Mouse (Mus musculus): ENCODE data around the gene Pde4b. TPM values are rescaled to one million over a fixed set of nuclear protein-coding genes. Genes with fewer than 3 reads are reported as not detected.

The Pde4b gene
- total RNA-seq, 1 experiment = 1.4 TPM

DNA sequence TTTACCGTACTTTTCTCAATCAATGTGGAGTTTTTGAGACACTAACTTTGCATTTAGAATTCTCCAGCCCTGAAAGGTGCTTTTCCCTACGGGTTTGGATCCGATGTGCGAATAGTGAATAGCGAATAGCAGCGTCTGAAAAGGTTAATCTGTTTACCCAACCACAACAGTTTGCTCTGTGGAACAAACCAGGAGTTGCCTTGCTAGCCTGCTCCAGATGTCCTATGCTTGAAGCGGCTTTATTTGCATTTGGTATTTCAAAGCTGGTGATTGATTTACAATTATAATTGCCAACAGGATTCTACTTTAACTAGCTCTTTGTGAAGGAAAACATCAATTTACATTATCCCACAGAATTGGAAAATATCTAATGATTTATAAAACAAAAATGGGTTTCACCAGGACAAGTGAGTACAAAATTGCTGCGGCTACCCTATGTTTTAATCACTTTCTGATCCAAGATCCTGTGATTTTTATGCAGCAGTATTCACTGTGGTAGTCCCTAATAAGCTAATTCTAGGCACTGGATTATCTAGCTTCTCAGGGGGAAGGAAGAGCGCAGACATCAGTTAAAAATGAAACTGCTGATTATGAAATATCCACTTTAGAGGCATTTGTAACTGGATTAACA is 280.9 kb downstream of the Pde4b start:
- no peak overlapping the region for H3K9ac ChIP-seq (ENCODE audit: insufficient read depth, low read depth, low read length, poor library complexity, severe bottlenecking)
- no peak for TF ChIP-seq MAFK (IDR thresholded peaks at IDR 0.05; ENCODE audit: insufficient read depth, low read depth, low read length)
- no peak for TF ChIP-seq CHD2 (IDR thresholded peaks at IDR 0.05; ENCODE audit: low read depth, low read length)
- no peaks in the 10 kb centered on the region for H3K36me3 ChIP-seq (ENCODE audit: control insufficient read depth, insufficient read depth, low read length, poor library complexity, severe bottlenecking)
- no peak for DNase-seq (ENCODE audit: low read depth, low spot score)
- in situ Hi-C loops (cut with MboI; ENCODE audit: low sequenced_read_pairs in 2 of 2, unreplicated experiment in 2 of 2) = no loop called here
- H3K4me3 ChIP-seq (ENCODE audit: insufficient read depth in 1 of 2, low read depth in 1 of 2, low read length in 2 of 2, poor library complexity in 1 of 2, severe bottlenecking in 1 of 2) = no peak overlapping the region
- H3K4me1 ChIP-seq (ENCODE audit: control insufficient read depth in 2 of 2, insufficient read depth in 2 of 2, low read length in 2 of 2, poor library complexity in 1 of 2) = no peaks in the 10 kb centered on the region
- no peak overlapping the region for H3K27ac ChIP-seq (ENCODE audit: insufficient read depth, low read depth, low read length, poor library complexity, severe bottlenecking)
- no peaks in the 10 kb centered on the region for H3K9me3 ChIP-seq (ENCODE audit: control insufficient read depth, insufficient read depth, low read depth, low read length)

DNA sequence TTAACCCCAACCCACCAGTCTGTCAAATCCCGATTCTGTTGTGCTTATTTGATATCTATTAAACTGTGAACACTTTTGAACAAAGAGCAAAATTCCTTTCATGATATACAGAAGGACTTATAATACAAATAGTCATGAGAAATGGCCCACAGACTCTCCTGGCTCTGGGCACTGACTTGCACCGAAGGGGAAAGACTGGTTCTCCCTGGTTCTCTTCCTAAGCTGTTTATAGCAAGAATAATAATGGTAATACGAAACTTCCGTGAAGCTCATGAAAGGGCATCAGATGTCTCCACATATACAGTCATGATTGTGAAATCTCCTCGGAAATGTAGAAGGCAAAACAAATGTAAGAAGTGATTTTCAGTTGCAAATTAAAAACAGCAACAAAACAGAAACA is 287.3 kb downstream of the Pde4b start:
- TF ChIP-seq ZC3H11A (IDR thresholded peaks at IDR 0.05; ENCODE audit: borderline replicate concordance, low read depth, low read length) (no peak), ZNF384 (IDR thresholded peaks at IDR 0.05; ENCODE audit: low read depth, low read length) (no peak), HCFC1 (IDR thresholded peaks at IDR 0.05; ENCODE audit: borderline replicate concordance, insufficient read depth, low read length) (no peak), MAFK (IDR thresholded peaks at IDR 0.05; ENCODE audit: insufficient read depth, low read depth, low read length) (no peak), CHD2 (IDR thresholded peaks at IDR 0.05; ENCODE audit: low read depth, low read length) (no peak)
- in situ Hi-C loops (cut with MboI; ENCODE audit: low sequenced_read_pairs in 2 of 2, unreplicated experiment in 2 of 2) = no loop called here
- H3K9me3 ChIP-seq (ENCODE audit: control insufficient read depth, insufficient read depth, low read depth, low read length) = no peaks in the 10 kb centered on the region

DNA sequence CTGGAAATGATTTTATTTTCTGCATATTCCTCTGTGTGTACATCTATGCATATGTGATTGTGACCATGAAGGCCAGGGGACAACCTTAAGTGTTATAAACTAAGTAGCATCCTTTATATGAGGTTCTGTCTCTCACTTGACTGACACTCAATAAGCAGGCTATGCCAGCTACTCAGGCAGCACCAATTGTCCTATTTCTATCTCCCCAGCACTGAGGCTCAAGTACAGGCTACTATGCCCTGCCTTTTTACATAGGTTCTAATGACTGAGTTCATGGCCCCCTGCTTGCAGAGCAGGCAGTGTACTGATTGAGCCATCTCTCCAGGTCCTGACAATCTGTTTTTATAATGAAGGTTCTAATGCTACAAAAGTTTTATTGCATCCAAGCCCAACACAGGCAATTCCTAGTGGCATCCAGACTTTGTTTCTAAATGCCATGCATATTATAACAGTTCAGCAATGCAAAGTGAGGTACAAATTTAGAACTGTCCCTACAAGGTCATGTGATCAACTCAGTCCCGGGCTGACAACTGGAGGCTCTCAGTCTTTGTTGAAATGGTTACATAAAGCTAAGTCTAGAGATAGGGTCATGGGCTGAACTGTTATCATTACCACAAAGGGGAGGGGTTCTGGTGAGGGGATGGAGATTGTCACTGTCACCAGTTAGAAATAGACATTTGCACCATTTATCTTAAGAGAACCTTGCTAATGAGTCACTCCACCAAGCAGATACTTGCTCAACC is 295.6 kb downstream of the Pde4b start:
- DNase-seq (ENCODE audit: low read depth, low spot score) = no peak
- Histone ChIP-seq H3K9ac (ENCODE audit: insufficient read depth, low read depth, low read length, poor library complexity, severe bottlenecking) (no peak overlapping the region), H3K4me3 (ENCODE audit: insufficient read depth in 1 of 2, low read depth in 1 of 2, low read length in 2 of 2, poor library complexity in 1 of 2, severe bottlenecking in 1 of 2) (no peak overlapping the region), H3K27ac (ENCODE audit: insufficient read depth, low read depth, low read length, poor library complexity, severe bottlenecking) (no peak overlapping the region), H3K9me3 (ENCODE audit: control insufficient read depth, insufficient read depth, low read depth, low read length) (no peaks in the 10 kb centered on the region), H3K4me1 (ENCODE audit: control insufficient read depth in 2 of 2, insufficient read depth in 2 of 2, low read length in 2 of 2, poor library complexity in 1 of 2) (no peaks in the 10 kb centered on the region), H3K36me3 (ENCODE audit: control insufficient read depth, insufficient read depth, low read length, poor library complexity, severe bottlenecking) (no peaks in the 10 kb centered on the region)
- in situ Hi-C loops (cut with MboI; ENCODE audit: low sequenced_read_pairs in 2 of 2, unreplicated experiment in 2 of 2) = no loop called here
- TF ChIP-seq HCFC1 (IDR thresholded peaks at IDR 0.05; ENCODE audit: borderline replicate concordance, insufficient read depth, low read length) (no peak), ZC3H11A (IDR thresholded peaks at IDR 0.05; ENCODE audit: borderline replicate concordance, low read depth, low read length) (no peak), CHD2 (IDR thresholded peaks at IDR 0.05; ENCODE audit: low read depth, low read length) (no peak), MAFK (IDR thresholded peaks at IDR 0.05; ENCODE audit: insufficient read depth, low read depth, low read length) (no peak), ZNF384 (IDR thresholded peaks at IDR 0.05; ENCODE audit: low read depth, low read length) (no peak)

More for the DNA sequence above, 287.3 kb downstream of the Pde4b start:
- H3K4me3 ChIP-seq (ENCODE audit: insufficient read depth in 1 of 2, low read depth in 1 of 2, low read length in 2 of 2, poor library complexity in 1 of 2, severe bottlenecking in 1 of 2) = no peak overlapping the region
- no peak for DNase-seq (ENCODE audit: low read depth, low spot score)
- no peaks in the 10 kb centered on the region for H3K36me3 ChIP-seq (ENCODE audit: control insufficient read depth, insufficient read depth, low read length, poor library complexity, severe bottlenecking)
- no peak overlapping the region for H3K27ac ChIP-seq (ENCODE audit: insufficient read depth, low read depth, low read length, poor library complexity, severe bottlenecking)
- no peak overlapping the region for H3K9ac ChIP-seq (ENCODE audit: insufficient read depth, low read depth, low read length, poor library complexity, severe bottlenecking)
- H3K4me1 ChIP-seq (ENCODE audit: control insufficient read depth in 2 of 2, insufficient read depth in 2 of 2, low read length in 2 of 2, poor library complexity in 1 of 2) = no peaks in the 10 kb centered on the region

GRCm38 (mm10) chr4:102393605-102394004 is 306.3 kb downstream of the Pde4b start:
- in situ Hi-C loops (cut with MboI; ENCODE audit: low sequenced_read_pairs in 2 of 2, unreplicated experiment in 2 of 2) = no loop called here
- Histone ChIP-seq H3K4me1 (ENCODE audit: control insufficient read depth in 2 of 2, insufficient read depth in 2 of 2, low read length in 2 of 2, poor library complexity in 1 of 2) (no peaks in the 10 kb centered on the region), H3K9ac (ENCODE audit: insufficient read depth, low read depth, low read length, poor library complexity, severe bottlenecking) (no peak overlapping the region), H3K9me3 (ENCODE audit: control insufficient read depth, insufficient read depth, low read depth, low read length) (no peaks in the 10 kb centered on the region), H3K4me3 (ENCODE audit: insufficient read depth in 1 of 2, low read depth in 1 of 2, low read length in 2 of 2, poor library complexity in 1 of 2, severe bottlenecking in 1 of 2) (no peak overlapping the region), H3K36me3 (ENCODE audit: control insufficient read depth, insufficient read depth, low read length, poor library complexity, severe bottlenecking) (no peaks in the 10 kb centered on the region), H3K27ac (ENCODE audit: insufficient read depth, low read depth, low read length, poor library complexity, severe bottlenecking) (no peak overlapping the region)
- TF ChIP-seq HCFC1 (IDR thresholded peaks at IDR 0.05; ENCODE audit: borderline replicate concordance, insufficient read depth, low read length) (no peak), ZNF384 (IDR thresholded peaks at IDR 0.05; ENCODE audit: low read depth, low read length) (no peak), ZC3H11A (IDR thresholded peaks at IDR 0.05; ENCODE audit: borderline replicate concordance, low read depth, low read length) (no peak), CHD2 (IDR thresholded peaks at IDR 0.05; ENCODE audit: low read depth, low read length) (no peak), MAFK (IDR thresholded peaks at IDR 0.05; ENCODE audit: insufficient read depth, low read depth, low read length) (no peak)
- DNase-seq (ENCODE audit: low read depth, low spot score) = no peak
